Mouse (Mus musculus) stomach, postnatal 0 days (tissue): ENCODE measurements around the gene Vsx2. TPM values are rescaled to one million over a fixed set of nuclear protein-coding genes. Genes with fewer than 3 reads are reported as not detected.

Experiments
- ATAC-seq: fragments of 200-750 bp; cut with Nextera tagmentation; 2 replicates; pipeline ENCODE4 v1.8.0; 2017; ENCODE audit not compliant: low FRiP score, low TSS enrichment
- DNase-seq: peaks from one replicate; pipeline ENCODE4 v3.0.0-alpha.2; 2016; ENCODE audit warnings: low spot score
- H3K27ac ChIP-seq: fragments of 300-500 bp; sonication (generic); replicated peaks from 2 replicates; pipeline ENCODE4 v1.5.1; 2014; ENCODE audit warnings: mild to moderate bottlenecking, control low read depth
- H3K27me3 ChIP-seq: fragments of 300-500 bp; sonication (generic); 2 replicates; pipeline ENCODE4 v1.6.1; 2014; ENCODE audit warnings: low read length; ENCODE audit not compliant: control insufficient read depth, insufficient read depth
- H3K36me3 ChIP-seq: fragments of 300-500 bp; sonication (generic); 2 replicates; pipeline ENCODE4 v1.6.1; 2014; ENCODE audit warnings: low read length, mixed read lengths; ENCODE audit not compliant: control insufficient read depth, insufficient read depth
- H3K4me1 ChIP-seq: fragments of 300-500 bp; sonication (generic); replicated peaks from 2 replicates; pipeline ENCODE4 v1.6.1; 2014; ENCODE audit warnings: antibody characterized with exemption; ENCODE audit not compliant: control insufficient read depth, insufficient read depth
- H3K4me2 ChIP-seq: fragments of 300-500 bp; sonication (generic); replicated peaks from 2 replicates; pipeline ENCODE4 v1.6.1; 2014; ENCODE audit warnings: low read depth, mild to moderate bottlenecking, control low read depth, moderate library complexity
- H3K4me3 ChIP-seq: fragments of 300-500 bp; sonication (generic); 2 replicates; pipeline ENCODE4 v1.5.1; 2014; ENCODE audit warnings: low read depth, low read length, control low read depth
- H3K9ac ChIP-seq: fragments of 300-500 bp; sonication (generic); 2 replicates; pipeline ENCODE4 v1.6.1; 2014; ENCODE audit warnings: mild to moderate bottlenecking, low read length, control low read depth, mixed read lengths
- H3K9me3 ChIP-seq: fragments of 300-500 bp; sonication (generic); 2 replicates; pipeline ENCODE4 v1.6.1; 2016; ENCODE audit warnings: low read length; ENCODE audit not compliant: control insufficient read depth
- CTCF ChIP-seq: IDR thresholded peaks from 2 replicates; pipeline ENCODE4 v1.5.1; 2016; ENCODE audit warnings: antibody characterized with exemption, low read depth, mild to moderate bottlenecking, moderate library complexity
- EP300 ChIP-seq: optimal IDR thresholded peaks from 2 replicates; pipeline ENCODE3; 2016; ENCODE audit warnings: antibody characterized with exemption
- WGBS: fragments of 180-500 bp; shearing (Covaris S2); extraction: QIAGEN DNeasy Blood & Tissue Kit; methylation state at CpG from one replicate; pipeline ENCODE4 v1.1.7; 2014; 5-methylcytosine and 5-hydroxymethylcytosine counted together
- polyA plus RNA-seq: library from polyadenylated mRNA; unstranded; fragments of >200 nt; fragmentation: Nextera tagmentation; extraction: Ambion mirVana; gene quantifications from 2 replicates; pipeline ENCODE4 v1.2.1, GENCODE M21; 2015

Vsx2 gene
- polyA plus RNA-seq, 1 experiment from 2014 or later, result not detected

GRCm38 (mm10) chr12:84611718-84612117, 42.2 kb downstream of the Vsx2 start:
- Histone ChIP-seq H3K27me3 (no peaks in the 10 kb centered on the region), H3K27ac (no peak overlapping the region), H3K9me3 (no peaks in the 10 kb centered on the region), H3K4me1 (no peaks in the 10 kb centered on the region), H3K36me3 (no peaks in the 10 kb centered on the region), H3K9ac (no peak overlapping the region), H3K4me2 (no peak overlapping the region), H3K4me3 (no peak overlapping the region)
- ATAC-seq (no peak), DNase-seq (no peak)
- WGBS, result 85% methylated on average over 10 of the region's 10 CpGs
- no peak for TF ChIP-seq CTCF
- no peak for TF ChIP-seq EP300

GRCm38 (mm10) chr12:84612518-84612917, 43.0 kb downstream of the Vsx2 start:
- Histone ChIP-seq H3K27ac (no peak overlapping the region), H3K36me3 (no peaks in the 10 kb centered on the region), H3K27me3 (no peaks in the 10 kb centered on the region), H3K4me1 (no peaks in the 10 kb centered on the region), H3K4me2 (no peak overlapping the region), H3K4me3 (no peak overlapping the region), H3K9me3 (no peaks in the 10 kb centered on the region), H3K9ac (no peak overlapping the region)
- ATAC-seq (no peak), DNase-seq (no peak)
- WGBS, result 58% methylated on average over 8 of the region's 8 CpGs
- TF ChIP-seq EP300, result no peak
- TF ChIP-seq CTCF, result no peak

GRCm38 (mm10) chr12:84614001-84614400, 44.4 kb downstream of the Vsx2 start:
- 82% methylated on average over 11 of the region's 11 CpGs for WGBS
- Histone ChIP-seq H3K9ac (no peak overlapping the region), H3K27ac (no peak overlapping the region), H3K36me3 (no peaks in the 10 kb centered on the region), H3K4me2 (no peak overlapping the region), H3K27me3 (no peaks in the 10 kb centered on the region), H3K4me1 (no peaks in the 10 kb centered on the region), H3K4me3 (no peak overlapping the region), H3K9me3 (no peaks in the 10 kb centered on the region)
- TF ChIP-seq CTCF (no peak), EP300 (no peak)
- ATAC-seq (no peak), DNase-seq (no peak)

GRCm38 (mm10) chr12:84614524-84614923, 45.0 kb downstream of the Vsx2 start:
- DNase-seq (peak; percentile 52), ATAC-seq (no peak)
- no peaks in the 10 kb centered on the region for H3K27me3 ChIP-seq
- H3K9me3 ChIP-seq, result no peaks in the 10 kb centered on the region
- H3K27ac ChIP-seq, result peak overlapping the region; percentile 70
- WGBS, result 51% methylated on average over 7 of the region's 7 CpGs
- no peak overlapping the region for H3K4me3 ChIP-seq
- no peak overlapping the region for H3K9ac ChIP-seq
- H3K36me3 ChIP-seq, result no peaks in the 10 kb centered on the region
- H3K4me1 ChIP-seq, result no peaks in the 10 kb centered on the region
- no peak overlapping the region for H3K4me2 ChIP-seq
- TF ChIP-seq CTCF (no peak), EP300 (no peak)

GRCm38 (mm10) chr12:84616977-84617630, 47.5 kb downstream of the Vsx2 start, which contains the start of gene Abcd4:
Gene Abcd4 (minus strand): TSS chr12:84617413.
- ATAC-seq, result peak; percentile 99

GRCm38 (mm10) chr12:84617663-84618062, 48.1 kb downstream of the Vsx2 start:
- Histone ChIP-seq H3K9me3 (no peaks in the 10 kb centered on the region), H3K9ac (peak overlapping the region; percentile 52), H3K4me3 (peak overlapping the region; percentile 82), H3K27me3 (no peaks in the 10 kb centered on the region), H3K4me2 (peak overlapping the region; percentile 83), H3K4me1 (no peaks in the 10 kb centered on the region), H3K27ac (no peak overlapping the region), H3K36me3 (no peaks in the 10 kb centered on the region)
- DNase-seq, result peak; percentile 30
- 5% methylated on average over 10 of the region's 10 CpGs for WGBS
- no peak for TF ChIP-seq EP300
- peak; percentile 42 for TF ChIP-seq CTCF
- peak; percentile 42 for ATAC-seq

More at GRCm38 (mm10) chr12:84616977-84617630, 47.5 kb downstream of the Vsx2 start, which contains the start of gene Abcd4:
- Histone ChIP-seq H3K4me1 (no peaks in the 10 kb centered on the region), H3K27ac (peak within 1 kb of the TSS; percentile 20; the same call in 1 of the 2 replicates), H3K27me3 (no peaks in the 10 kb centered on the region), H3K9ac (peak within 1 kb of the TSS; percentile 88), H3K36me3 (no peaks in the 10 kb centered on the region), H3K4me2 (peak within 1 kb of the TSS; percentile 83), H3K4me3 (peak within 1 kb of the TSS; percentile 82), H3K9me3 (no peaks in the 10 kb centered on the region)
- WGBS, result under 1% methylated on average over 34 of the region's 34 CpGs
- TF ChIP-seq EP300 (peak; percentile 15), CTCF (peak; percentile 70)
- peak; percentile 96 for DNase-seq
